Mouse (Mus musculus) liver, embryonic 12.5 days (tissue): ENCODE results near the gene Osgepl1. TPM values are rescaled to one million over a fixed set of nuclear protein-coding genes. Genes with fewer than 3 reads are reported as not detected.
"Not testable (repeated sequence)": the region's sequence is repeated elsewhere in the genome, so short reads cannot be mapped to it uniquely, and the experiment has no call there.

Experiments
- ATAC-seq: fragments of 200-750 bp; cut with Nextera tagmentation; 2 replicates; pipeline ENCODE4 v1.8.0; 2017; ENCODE audit warnings: moderate number of reproducible peaks, mild to moderate bottlenecking, moderate library complexity
- H3K27ac ChIP-seq: fragments of 300-500 bp; sonication (generic); 2 replicates; pipeline ENCODE4 v1.5.1; 2016; ENCODE audit warnings: mild to moderate bottlenecking
- H3K27me3 ChIP-seq: fragments of 300-500 bp; sonication (generic); replicated peaks from 2 replicates; pipeline ENCODE4 v1.6.1; 2016; ENCODE audit warnings: mild to moderate bottlenecking, moderate library complexity
- H3K36me3 ChIP-seq: fragments of 300-500 bp; sonication (generic); 2 replicates; pipeline ENCODE4 v1.6.1; 2016; ENCODE audit warnings: mild to moderate bottlenecking, moderate library complexity
- H3K4me1 ChIP-seq: fragments of 300-500 bp; sonication (generic); 2 replicates; pipeline ENCODE4 v1.6.1; 2016
- H3K4me2 ChIP-seq: fragments of 300-500 bp; sonication (generic); 2 replicates; pipeline ENCODE4 v1.6.1; 2016; ENCODE audit warnings: mild to moderate bottlenecking, moderate library complexity
- H3K4me3 ChIP-seq: fragments of 300-500 bp; sonication (generic); 2 replicates; pipeline ENCODE4 v1.5.1; 2016; ENCODE audit warnings: mild to moderate bottlenecking, moderate library complexity
- H3K9ac ChIP-seq: fragments of 300-500 bp; sonication (generic); 2 replicates; pipeline ENCODE4 v1.6.1; 2016; ENCODE audit warnings: mild to moderate bottlenecking, moderate library complexity
- H3K9me3 ChIP-seq: fragments of 300-500 bp; sonication (generic); replicated peaks from 2 replicates; pipeline ENCODE4 v1.6.1; 2016; ENCODE audit warnings: mild to moderate bottlenecking, moderate library complexity
- WGBS: fragments of 180-500 bp; shearing (Covaris S2); methylation state at CpG from one replicate; pipeline ENCODE4 v1.1.7; 2016; ENCODE audit not compliant: insufficient replicate concordance; 5-methylcytosine and 5-hydroxymethylcytosine counted together
- polyA plus RNA-seq: library from polyadenylated mRNA; unstranded; fragments of >200 nt; fragmentation: Nextera tagmentation; extraction: Ambion mirVana; gene quantifications from 2 replicates; pipeline ENCODE4 v1.2.1, GENCODE M21; 2016

Osgepl1 gene
- polyA plus RNA-seq, 1 experiment from 2014 or later: 26.1 TPM

- no peak overlapping the region for H3K4me2 ChIP-seq
- no peak overlapping the region for H3K4me3 ChIP-seq
- WGBS: 83% methylated on average over 5 of the region's 5 CpGs
- H3K36me3 ChIP-seq: peaks cover 33% of the 10 kb centered on the region
- no peaks in the 10 kb centered on the region for H3K27me3 ChIP-seq
- H3K9ac ChIP-seq: no peak overlapping the region
- H3K9me3 ChIP-seq: no peaks in the 10 kb centered on the region
- no peak for ATAC-seq
- peaks cover 18% of the 10 kb centered on the region for H3K4me1 ChIP-seq
- no peak overlapping the region for H3K27ac ChIP-seq
These were observed 11.5 kb downstream of the Osgepl1 start for GRCm38 (mm10) chr1:53324827-53325494.

DNA sequence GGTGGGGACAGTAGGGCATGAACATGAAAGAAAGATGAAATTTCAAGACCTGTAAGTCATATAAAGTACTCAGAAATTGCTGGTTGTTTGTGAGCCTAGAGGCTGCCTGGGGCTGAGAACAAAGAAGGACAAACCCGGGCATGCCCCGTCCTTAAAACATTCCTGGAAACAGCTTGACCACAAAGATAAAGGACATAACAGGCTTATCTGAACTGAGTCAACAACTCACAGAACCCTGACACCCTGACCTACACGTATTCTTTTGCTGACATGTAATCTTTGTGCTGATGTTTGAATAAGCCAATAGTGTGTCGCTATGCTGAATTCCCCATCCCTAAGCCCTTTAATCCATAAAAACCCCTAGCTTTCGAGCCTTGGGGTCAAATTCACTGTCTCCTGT is 20.1 kb downstream of the Osgepl1 start:
- H3K27me3 ChIP-seq, H3K4me3 ChIP-seq, H3K4me2 ChIP-seq, H3K9me3 ChIP-seq, H3K36me3 ChIP-seq, ATAC-seq, H3K9ac ChIP-seq, H3K27ac ChIP-seq: not testable (repeated sequence)
- 33% methylated on average over 5 of the region's 5 CpGs for WGBS
- peaks cover 30% of the 10 kb centered on the region for H3K4me1 ChIP-seq

GRCm38 (mm10) chr1:53335465-53335864 is 22.0 kb downstream of the Osgepl1 start:
- H3K4me3 ChIP-seq: no peak overlapping the region
- H3K27me3 ChIP-seq: no peaks in the 10 kb centered on the region
- no peaks in the 10 kb centered on the region for H3K36me3 ChIP-seq
- no peak overlapping the region for H3K4me2 ChIP-seq
- H3K9ac ChIP-seq: no peak overlapping the region
- H3K27ac ChIP-seq: 0 out of 2 replicates have a peak overlapping the region, but pooled peaks have one; percentile 41
- peak; percentile 86 for ATAC-seq
- peaks cover 3% of the 10 kb centered on the region for H3K9me3 ChIP-seq
- H3K4me1 ChIP-seq: peaks cover 30% of the 10 kb centered on the region

DNA sequence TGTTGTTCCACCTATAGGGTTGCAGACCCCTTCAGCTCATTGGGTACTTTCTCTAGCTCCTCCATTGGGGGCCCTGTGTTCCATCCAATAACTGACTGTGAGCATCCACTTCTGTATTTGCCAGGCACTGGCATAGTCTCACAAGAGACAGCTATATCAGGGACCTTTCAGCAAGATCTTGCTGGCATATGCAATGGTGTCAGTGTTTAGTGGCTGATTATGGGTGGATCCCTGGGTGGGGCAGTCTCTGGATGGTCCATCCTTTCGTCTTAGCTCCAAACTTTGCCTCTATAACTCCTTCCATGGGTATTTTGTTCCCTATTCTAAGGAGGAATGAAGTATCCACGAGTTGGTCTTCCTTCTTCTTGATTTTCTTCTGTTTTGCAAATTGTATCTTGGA is 24.0 kb downstream of the Osgepl1 start:
- H3K9ac ChIP-seq, H3K4me3 ChIP-seq, ATAC-seq, H3K27me3 ChIP-seq, H3K4me2 ChIP-seq, H3K27ac ChIP-seq, H3K9me3 ChIP-seq: not testable (repeated sequence)
- 36% methylated on average over 2 of the region's 2 CpGs for WGBS
- peaks cover 30% of the 10 kb centered on the region for H3K4me1 ChIP-seq
- H3K36me3 ChIP-seq: peaks cover 14% of the 10 kb centered on the region

- H3K27me3 ChIP-seq: no peaks in the 10 kb centered on the region
- 77% methylated on average over 2 of the region's 2 CpGs for WGBS
- no peak overlapping the region for H3K4me2 ChIP-seq
- H3K36me3 ChIP-seq: peaks cover 43% of the 10 kb centered on the region
- peaks cover 8% of the 10 kb centered on the region for H3K4me1 ChIP-seq
- ATAC-seq: no peak
- H3K27ac ChIP-seq: no peak overlapping the region
- H3K4me3 ChIP-seq: no peak overlapping the region
- no peak overlapping the region for H3K9ac ChIP-seq
- no peaks in the 10 kb centered on the region for H3K9me3 ChIP-seq
These were observed 27.6 kb downstream of the Osgepl1 start for GRCm38 (mm10) chr1:53341071-53341470.

DNA sequence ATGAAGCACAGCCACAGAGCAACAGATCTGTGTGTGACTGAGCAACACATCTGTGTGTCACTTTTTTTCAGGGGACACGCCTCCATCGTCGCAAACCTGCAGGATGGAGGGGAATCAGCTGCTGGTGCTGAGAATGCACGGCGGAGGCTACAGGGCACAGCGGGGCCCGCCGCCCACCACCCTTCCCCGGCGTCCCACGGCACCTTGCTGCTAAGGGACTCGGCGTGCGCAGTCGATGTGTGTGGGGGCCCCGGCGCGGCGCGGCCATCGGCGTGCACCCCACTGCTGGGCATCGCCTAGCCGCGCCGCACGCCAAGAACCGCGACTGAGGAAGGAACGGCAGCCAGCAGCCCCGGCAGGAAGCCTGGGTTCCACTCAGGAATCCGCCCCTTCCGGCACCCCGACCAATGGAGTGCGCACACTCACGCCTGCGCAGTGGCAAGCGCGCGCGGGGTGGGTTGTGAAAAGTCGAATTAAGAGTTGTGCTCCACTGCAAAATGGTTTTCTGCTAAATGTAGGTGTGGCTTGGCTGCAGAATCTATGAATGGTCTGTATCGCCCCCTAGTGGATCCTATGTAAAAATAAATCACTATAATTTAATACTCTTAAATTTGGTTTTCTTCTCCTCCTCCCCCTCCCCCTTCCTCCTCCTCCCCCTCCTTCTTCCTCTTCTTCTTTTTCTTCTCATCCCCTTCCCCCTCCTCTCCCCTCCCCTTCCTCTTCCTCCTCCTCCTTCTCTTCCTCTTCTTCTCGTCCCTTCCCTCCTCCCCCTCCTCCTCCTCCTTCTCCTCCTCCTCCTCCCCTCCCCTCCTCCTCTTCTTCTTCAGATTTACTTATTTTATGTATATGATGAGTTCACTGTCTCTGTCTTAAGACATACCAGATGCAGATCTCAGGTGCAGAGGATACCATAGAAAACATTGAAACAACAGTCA is 39.2 kb downstream of the Osgepl1 start, which contains the start of the genes Asdurf, Gm28551 and Asnsd1:
Gene Asdurf (minus strand): TSS at position 293 of the 935 bp plus-strand sequence.
Gene Gm28551 (minus strand): TSS at position 341 of the 935 bp plus-strand sequence.
Gene Asnsd1 (minus strand): TSS at position 426 of the 935 bp plus-strand sequence.
- peak; percentile 100 for ATAC-seq
- Histone ChIP-seq H3K27ac (peak within 1 kb of the TSS; percentile 92), H3K9me3 (no peaks in the 10 kb centered on the region), H3K4me2 (peak within 1 kb of the TSS; percentile 77), H3K36me3 (peaks cover 25% of the 10 kb centered on the region), H3K27me3 (no peaks in the 10 kb centered on the region), H3K4me3 (peak within 1 kb of the TSS; percentile 87), H3K9ac (peak within 1 kb of the TSS; percentile 89), H3K4me1 (peaks cover 9% of the 10 kb centered on the region)
- WGBS: under 1% methylated on average over 44 of the region's 44 CpGs

GRCm38 (mm10) chr1:53358988-53359387 is 45.6 kb downstream of the Osgepl1 start:
- H3K4me1 ChIP-seq: no peaks in the 10 kb centered on the region
- no peak for ATAC-seq
- no peaks in the 10 kb centered on the region for H3K27me3 ChIP-seq
- no peak overlapping the region for H3K27ac ChIP-seq
- H3K4me3 ChIP-seq: no peak overlapping the region
- H3K4me2 ChIP-seq: no peak overlapping the region
- no peaks in the 10 kb centered on the region for H3K36me3 ChIP-seq
- no peak overlapping the region for H3K9ac ChIP-seq
- no peaks in the 10 kb centered on the region for H3K9me3 ChIP-seq

Other genes starting within 250 kb of the Osgepl1 start
- not detected in 2 replicates for gene 1700019A02Rik, start 126.0 kb upstream of the Osgepl1 start, polyA plus RNA-seq
- 14.9 and 15.2 TPM in 2 replicates for gene Pms1, start 16.6 kb upstream of the Osgepl1 start, polyA plus RNA-seq
- 31.8 and 33.0 TPM in 2 replicates for gene Ormdl1, start 16.5 kb upstream of the Osgepl1 start, polyA plus RNA-seq
- gene Gm28778, start 16.5 kb upstream of the Osgepl1 start, polyA plus RNA-seq: not detected in 2 replicates
- gene Asdurf, start 39.0 kb downstream of the Osgepl1 start, polyA plus RNA-seq: not detected in 2 replicates
- gene Gm28551, start 39.0 kb downstream of the Osgepl1 start, polyA plus RNA-seq: 0.33 and 0.36 TPM in 2 replicates
- 68.4 and 69.0 TPM in 2 replicates for gene Asnsd1, start 39.1 kb downstream of the Osgepl1 start, polyA plus RNA-seq